Mouse (Mus musculus): ENCODE results near the gene Zfp622.

DNA sequence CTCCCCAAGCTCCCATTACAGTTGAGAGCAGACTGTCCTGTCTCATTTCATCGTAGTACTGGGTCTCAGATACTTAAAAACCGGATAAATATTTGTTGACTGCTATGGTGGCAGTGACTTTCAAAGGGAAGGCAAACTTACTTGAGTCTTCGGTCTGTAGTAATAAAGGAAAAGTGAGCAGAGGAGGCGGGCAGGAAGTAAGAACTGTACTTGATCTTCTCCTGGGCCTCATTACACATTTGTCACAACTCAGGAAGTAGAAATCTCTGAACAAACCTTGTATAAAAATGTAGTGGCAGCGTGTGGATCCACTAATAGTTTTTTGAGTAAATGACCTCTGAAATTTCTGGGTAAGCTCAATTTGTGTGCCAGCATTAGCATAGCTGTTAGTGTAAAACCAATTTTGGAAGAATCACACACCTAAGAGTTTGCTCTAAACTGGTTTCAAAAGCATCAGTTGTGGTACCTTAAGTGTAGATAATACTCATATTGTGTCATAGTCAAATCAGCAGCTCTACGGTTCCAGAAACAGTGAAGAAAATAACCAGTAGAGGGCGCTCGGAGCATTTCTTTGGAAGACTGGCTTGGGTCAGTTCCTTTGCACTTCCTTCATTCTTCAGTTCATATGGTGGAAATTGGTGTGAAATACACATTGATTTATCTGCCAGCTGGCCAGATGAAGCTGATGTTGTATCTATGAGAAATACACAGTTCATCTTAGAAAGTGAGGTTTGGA lies 9.0 kb downstream of the Zfp622 start:
- no peak for TF ChIP-seq GATA1 (IDR thresholded peaks at IDR 0.05; ENCODE audit: borderline replicate concordance, low read length)
- no peak for TF ChIP-seq FLI1 (IDR thresholded peaks at IDR 0.05; ENCODE audit: low read length)

Measured in megakaryocyte, embryonic 14.5 days (primary cell).